Mouse (Mus musculus) ES-CJ7 (cell line): ENCODE data around the gene Cdkn2d.

Experiments
- DNase-seq: peaks from one replicate; pipeline ENCODE4 v3.0.0; 2011; ENCODE audit warnings: low read depth, low spot score

Cdkn2d gene

GRCm38 (mm10) chr9:21246342-21246741 is 44.9 kb downstream of the Cdkn2d start:
- DNase-seq: no peak

- no peak for DNase-seq
Observed at GRCm38 (mm10) chr9:21245113-21245487, 46.1 kb downstream of the Cdkn2d start.

GRCm38 (mm10) chr9:21244428-21245112 is 46.6 kb downstream of the Cdkn2d start:
- no peak for DNase-seq

DNA sequence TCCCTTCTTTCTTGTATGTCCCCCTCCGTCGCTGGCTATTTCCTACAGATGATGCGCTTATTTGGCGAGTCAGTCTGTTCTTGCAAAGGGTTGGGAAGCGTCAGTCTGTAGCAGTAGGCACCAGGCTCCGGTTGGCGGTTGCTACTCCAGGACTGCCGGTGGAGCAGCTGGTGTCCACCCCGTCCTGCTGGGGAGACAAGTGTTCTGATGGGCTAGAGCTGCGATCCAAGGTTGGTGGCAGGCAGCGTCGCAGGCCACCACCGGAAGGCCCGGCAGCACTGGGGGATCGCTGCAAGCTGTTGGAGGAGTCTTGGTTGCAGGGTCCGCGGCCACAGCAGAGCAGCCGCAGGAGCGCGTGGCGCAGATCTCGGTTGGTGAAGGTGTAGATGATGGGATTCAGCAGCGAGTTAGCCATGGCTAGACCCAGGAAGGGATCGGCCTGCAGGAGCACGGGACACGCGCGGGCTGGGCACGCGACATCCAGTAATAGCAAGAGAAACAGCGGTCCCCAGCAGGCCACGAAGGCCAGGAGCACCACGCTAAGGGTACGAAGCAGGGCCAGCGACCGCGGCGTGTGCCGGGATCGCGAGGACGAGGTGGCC is 47.3 kb downstream of the Cdkn2d start:
- no peak for DNase-seq

GRCm38 (mm10) chr9:21241343-21241742 is 49.9 kb downstream of the Cdkn2d start:
- DNase-seq: peak; percentile 96

DNA sequence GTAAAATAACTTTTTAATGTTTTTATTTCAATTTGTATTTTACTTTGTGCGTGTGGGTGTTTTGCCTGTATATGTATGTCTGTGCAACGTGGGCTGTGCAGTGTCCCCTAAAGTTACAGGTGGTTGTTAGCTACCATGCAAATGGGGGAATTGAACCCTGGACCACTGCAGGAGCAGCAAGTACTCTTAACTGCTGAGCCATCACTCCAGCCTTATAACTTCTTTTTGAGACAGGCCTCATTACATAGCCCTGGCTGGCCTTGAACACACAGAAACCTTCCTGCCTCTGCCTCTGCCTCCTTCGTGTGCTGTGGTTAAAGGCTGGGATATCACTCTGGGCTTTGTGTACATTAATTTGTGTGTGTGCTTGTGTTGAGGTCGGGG is 51.8 kb downstream of the Cdkn2d start:
- no peak for DNase-seq

GRCm38 (mm10) chr9:21238733-21239464 is 52.3 kb downstream of the Cdkn2d start, which contains the start of gene Keap1:
Keap1 (minus strand) TSS chr9:21239361.
- peak; percentile 66 for DNase-seq
